Mouse (Mus musculus) ES-E14 (cell line): ENCODE measurements at regions not wholly inside any gene's neighbourhood (a gene's known extent, or its start where the extent isn't known, plus 50 kb on each side); places are given as distances from the start of the nearest gene placed in this dataset.

Experiments
- DNase-seq: peaks from one replicate; pipeline ENCODE4 v3.0.0-alpha.2; 2013; ENCODE audit warnings: low read depth, low spot score
- H3K27ac ChIP-seq: 2 replicates; pipeline ENCODE4 v1.5.1; 2012; ENCODE audit warnings: low read depth, mild to moderate bottlenecking, low read length, moderate library complexity, mixed read lengths; ENCODE audit not compliant: poor library complexity, insufficient read depth, severe bottlenecking
- H3K36me3 ChIP-seq: 2 replicates; pipeline ENCODE4 v1.6.1; 2012; ENCODE audit warnings: mild to moderate bottlenecking, low read length, moderate library complexity, mixed read lengths; ENCODE audit not compliant: control insufficient read depth, poor library complexity, insufficient read depth, severe bottlenecking
- H3K4me1 ChIP-seq, 2 experiments: fragments of 150-350 bp in 1 of 2; sonication (generic) in 1 of 2; 2 replicates each; pipeline ENCODE4 v1.6.1; 2012; ENCODE audit warnings: low read length in 2 of 2, mild to moderate bottlenecking in 1 of 2, mixed read lengths in 1 of 2; ENCODE audit not compliant: control insufficient read depth in 2 of 2, insufficient read depth in 2 of 2, poor library complexity in 1 of 2
- H3K4me3 ChIP-seq, 2 experiments: fragments of 150-350 bp in 1 of 2; sonication (generic) in 1 of 2; 2 replicates each; pipeline ENCODE4 v1.5.1; 2012; ENCODE audit warnings: low read length in 2 of 2, low read depth in 1 of 2, mild to moderate bottlenecking in 1 of 2, mixed read lengths in 1 of 2; ENCODE audit not compliant: insufficient read depth in 1 of 2, poor library complexity in 1 of 2, severe bottlenecking in 1 of 2
- H3K9ac ChIP-seq: 2 replicates; pipeline ENCODE4 v1.6.1; 2012; ENCODE audit warnings: low read depth, mild to moderate bottlenecking, low read length, mixed read lengths; ENCODE audit not compliant: poor library complexity, insufficient read depth, severe bottlenecking
- H3K9me3 ChIP-seq: fragments of 150-350 bp; sonication (generic); 2 replicates; pipeline ENCODE4 v1.6.1; 2012; ENCODE audit warnings: low read depth, mild to moderate bottlenecking, low read length; ENCODE audit not compliant: control insufficient read depth, insufficient read depth
- CHD2 ChIP-seq: IDR thresholded peaks from 2 replicates; pipeline ENCODE4 v1.6.1; 2014; ENCODE audit warnings: mild to moderate bottlenecking, low read depth, low read length, inconsistent platforms
- HCFC1 ChIP-seq: IDR thresholded peaks from 2 replicates; pipeline ENCODE4 v1.6.1; 2012; ENCODE audit warnings: low read length, inconsistent platforms, borderline replicate concordance; ENCODE audit not compliant: insufficient read depth
- MAFK ChIP-seq: IDR thresholded peaks from 2 replicates; pipeline ENCODE4 v1.6.1; 2014; ENCODE audit warnings: mild to moderate bottlenecking, low read depth, low read length, inconsistent platforms; ENCODE audit not compliant: insufficient read depth
- ZC3H11A ChIP-seq: IDR thresholded peaks from 2 replicates; pipeline ENCODE4 v1.6.1; 2012; ENCODE audit warnings: low read depth, mild to moderate bottlenecking, inconsistent platforms, low read length, borderline replicate concordance
- ZNF384 ChIP-seq: IDR thresholded peaks from 2 replicates; pipeline ENCODE4 v1.6.1; 2012; ENCODE audit warnings: low read depth, low read length, inconsistent platforms
- in situ Hi-C, 2 experiments: fragments of 600-800 bp; cut with MboI; formaldehyde crosslinking; loops; one replicate each; pipeline ENCODE4 v1.15.1; 2025; ENCODE audit warnings: low sequenced_read_pairs in 2 of 2, inconsistent platforms in 1 of 2; ENCODE audit not compliant: unreplicated experiment in 2 of 2

DNA sequence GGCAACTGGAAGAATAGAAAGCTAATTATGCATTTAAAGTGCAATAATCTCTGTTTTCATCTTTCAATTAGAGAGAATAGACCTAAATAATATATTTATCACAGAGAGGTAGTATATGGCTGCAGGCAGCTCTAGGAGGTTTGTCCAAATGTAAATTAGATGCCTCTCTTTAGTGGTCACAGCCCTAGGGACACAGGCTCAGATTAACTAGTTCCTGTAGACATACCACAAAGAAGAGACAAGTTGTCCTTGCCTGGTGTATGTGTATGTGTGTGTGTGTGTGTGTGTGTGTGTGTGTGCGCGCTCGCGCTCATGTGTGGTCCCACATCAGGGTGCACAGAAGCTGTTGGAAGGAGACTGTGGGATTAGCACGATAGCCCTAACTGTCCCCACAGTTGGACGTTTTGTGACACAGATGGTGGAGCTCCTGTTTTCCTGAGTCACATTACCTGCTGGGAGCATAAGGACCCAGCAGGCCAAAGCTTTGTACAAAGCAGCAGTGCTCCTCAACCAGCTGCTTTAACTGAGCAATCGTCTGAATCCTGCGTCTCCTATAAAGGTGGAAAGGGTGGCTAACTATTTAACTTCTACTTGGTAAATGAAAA is 138.5 kb upstream of the Lyplal1 start:
- H3K9ac ChIP-seq, result no peak overlapping the region
- peaks cover 6% of the 10 kb centered on the region in 2 experiments for H3K4me1 ChIP-seq
- no peak for DNase-seq
- H3K27ac ChIP-seq, result no peak overlapping the region
- in situ Hi-C loops, result no loop called here
- H3K9me3 ChIP-seq, result no peaks in the 10 kb centered on the region
- no peak for TF ChIP-seq MAFK
- TF ChIP-seq CHD2, result no peak
- TF ChIP-seq HCFC1, result no peak
- TF ChIP-seq ZNF384, result no peak
- no peak for TF ChIP-seq ZC3H11A
- no peak overlapping the region for H3K4me3 ChIP-seq
- H3K36me3 ChIP-seq, result no peaks in the 10 kb centered on the region

DNA sequence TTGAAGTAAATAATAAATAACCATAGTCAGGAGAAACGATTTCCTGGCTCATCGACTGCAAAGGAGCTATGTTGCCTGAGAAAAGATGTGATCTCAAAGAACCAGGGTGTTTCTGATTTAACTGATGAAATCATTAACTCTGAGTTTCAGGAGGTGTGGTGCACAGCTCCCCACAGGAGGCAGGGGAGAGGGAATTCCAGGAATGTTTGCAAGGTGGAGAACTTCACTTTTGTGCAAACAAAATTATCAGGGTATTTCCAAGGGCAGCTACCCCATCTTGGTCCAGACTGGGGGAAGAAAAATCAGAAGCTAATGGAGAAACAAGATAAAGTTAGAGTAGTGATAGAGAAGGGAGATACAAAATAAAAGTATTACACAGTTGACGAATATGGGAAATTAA is 137.4 kb upstream of the Lyplal1 start:
- Histone ChIP-seq H3K4me3 (no peak overlapping the region), H3K27ac (no peak overlapping the region), H3K4me1 (peaks cover 6% of the 10 kb centered on the region in 2 experiments), H3K36me3 (no peaks in the 10 kb centered on the region), H3K9ac (no peak overlapping the region), H3K9me3 (no peaks in the 10 kb centered on the region)
- DNase-seq, result peak; percentile 29
- in situ Hi-C loops, result no loop called here
- TF ChIP-seq MAFK (no peak), ZC3H11A (no peak), HCFC1 (no peak), CHD2 (no peak), ZNF384 (no peak)

DNA sequence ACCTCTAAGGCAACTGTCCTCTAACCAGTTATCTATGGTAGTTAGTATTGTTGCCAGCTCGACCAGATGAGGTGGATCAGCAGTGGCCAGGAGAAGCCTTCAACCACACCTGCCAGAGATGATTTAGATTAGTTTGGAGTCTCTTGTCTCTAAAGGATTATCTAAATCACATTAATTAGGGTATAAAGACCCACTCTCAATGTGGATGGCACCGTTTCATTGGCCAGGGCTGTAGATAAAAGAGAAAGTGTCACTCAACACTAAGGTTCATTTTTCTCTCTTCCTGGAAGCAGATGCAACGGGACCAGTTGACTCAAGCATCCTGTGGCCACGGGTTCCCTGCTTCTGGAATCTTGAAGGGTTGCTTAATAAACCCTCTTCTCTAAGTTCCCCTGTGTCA is 135.4 kb upstream of the Lyplal1 start:
- no peak overlapping the region for H3K9ac ChIP-seq
- DNase-seq, result no peak
- no peak overlapping the region for H3K4me3 ChIP-seq
- H3K27ac ChIP-seq, result no peak overlapping the region
- H3K4me1 ChIP-seq, result peaks cover 6% of the 10 kb centered on the region in 2 experiments
- H3K36me3 ChIP-seq, result no peaks in the 10 kb centered on the region
- no peaks in the 10 kb centered on the region for H3K9me3 ChIP-seq
- in situ Hi-C loops, result no loop called here
- TF ChIP-seq ZNF384 (no peak), MAFK (no peak)

DNA sequence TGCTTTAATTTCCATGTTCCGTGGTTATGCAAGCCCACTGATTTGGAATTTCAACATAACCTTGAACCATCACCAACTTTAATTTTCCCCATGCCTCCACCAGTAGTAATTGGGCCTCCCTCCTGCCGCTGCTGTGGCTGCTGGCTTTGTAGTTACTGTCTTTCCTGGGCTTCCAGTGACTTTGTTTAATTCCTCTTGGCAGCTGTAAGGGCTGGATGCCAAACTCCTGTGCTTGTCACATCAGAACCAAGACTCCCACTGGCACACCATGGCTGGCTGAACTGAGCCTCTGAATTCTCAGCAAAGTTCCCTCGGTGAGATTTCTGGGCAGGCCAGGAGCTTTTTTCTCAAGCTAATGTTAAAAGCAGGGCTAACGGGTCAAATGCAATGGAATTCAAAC is 133.2 kb upstream of the Lyplal1 start:
- no peaks in the 10 kb centered on the region for H3K36me3 ChIP-seq
- no peak overlapping the region for H3K9ac ChIP-seq
- no peak overlapping the region for H3K4me3 ChIP-seq
- no peak for DNase-seq
- H3K9me3 ChIP-seq, result no peaks in the 10 kb centered on the region
- no peak for TF ChIP-seq ZC3H11A
- no peak for TF ChIP-seq MAFK
- no peak for TF ChIP-seq CHD2
- TF ChIP-seq ZNF384, result no peak
- TF ChIP-seq HCFC1, result no peak
- peaks cover 3 to 6% of the 10 kb centered on the region in 2 experiments for H3K4me1 ChIP-seq
- in situ Hi-C loops, result no loop called here
- H3K27ac ChIP-seq, result no peak overlapping the region

DNA sequence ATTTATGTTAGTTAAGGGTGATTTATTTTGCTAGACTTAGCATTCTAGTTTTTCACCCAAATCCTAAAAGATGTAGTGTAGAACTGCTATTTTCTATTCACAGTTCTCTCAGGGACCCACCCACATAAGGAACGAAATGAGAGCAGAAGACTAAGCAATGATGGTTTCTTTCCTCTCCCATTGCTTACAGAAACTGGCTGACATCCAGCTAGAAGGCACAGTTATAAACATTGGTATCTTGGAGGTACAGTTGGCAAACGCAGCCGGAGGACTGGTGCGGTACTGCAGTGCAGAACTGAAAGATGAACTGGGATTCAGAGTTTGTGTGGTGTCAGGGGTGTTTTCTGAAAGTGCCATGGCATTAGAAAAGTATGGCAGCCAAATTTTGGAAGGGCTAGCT is 132.1 kb upstream of the Lyplal1 start:
- no peak for TF ChIP-seq CHD2
- TF ChIP-seq ZNF384, result no peak
- no peak for TF ChIP-seq HCFC1
- no peak for DNase-seq
- no peaks in the 10 kb centered on the region for H3K36me3 ChIP-seq
- in situ Hi-C loops, result loop anchor here in 1 of 2 experiments (25.0 kb wide), 1 partner anchor 463 kb away; the partner anchor contains the start of gene Tgfb2
- no peak overlapping the region for H3K27ac ChIP-seq
- no peak overlapping the region for H3K9ac ChIP-seq
- no peak overlapping the region for H3K4me3 ChIP-seq
- H3K9me3 ChIP-seq, result no peaks in the 10 kb centered on the region
- peaks cover 1 to 3% of the 10 kb centered on the region in 2 experiments; a peak in 1 of 4 replicates for H3K4me1 ChIP-seq
